Mouse (Mus musculus) embryo, embryonic 11 days (tissue): ENCODE results near the gene Sun2.

Experiments
- DNase-seq: peaks from one replicate; pipeline ENCODE4 v3.0.0-alpha.2; 2015

The Sun2 gene

GRCm38 (mm10) chr15:79684616-79685015 is 57.7 kb downstream of the Sun2 start:
- DNase-seq = no peak

DNA sequence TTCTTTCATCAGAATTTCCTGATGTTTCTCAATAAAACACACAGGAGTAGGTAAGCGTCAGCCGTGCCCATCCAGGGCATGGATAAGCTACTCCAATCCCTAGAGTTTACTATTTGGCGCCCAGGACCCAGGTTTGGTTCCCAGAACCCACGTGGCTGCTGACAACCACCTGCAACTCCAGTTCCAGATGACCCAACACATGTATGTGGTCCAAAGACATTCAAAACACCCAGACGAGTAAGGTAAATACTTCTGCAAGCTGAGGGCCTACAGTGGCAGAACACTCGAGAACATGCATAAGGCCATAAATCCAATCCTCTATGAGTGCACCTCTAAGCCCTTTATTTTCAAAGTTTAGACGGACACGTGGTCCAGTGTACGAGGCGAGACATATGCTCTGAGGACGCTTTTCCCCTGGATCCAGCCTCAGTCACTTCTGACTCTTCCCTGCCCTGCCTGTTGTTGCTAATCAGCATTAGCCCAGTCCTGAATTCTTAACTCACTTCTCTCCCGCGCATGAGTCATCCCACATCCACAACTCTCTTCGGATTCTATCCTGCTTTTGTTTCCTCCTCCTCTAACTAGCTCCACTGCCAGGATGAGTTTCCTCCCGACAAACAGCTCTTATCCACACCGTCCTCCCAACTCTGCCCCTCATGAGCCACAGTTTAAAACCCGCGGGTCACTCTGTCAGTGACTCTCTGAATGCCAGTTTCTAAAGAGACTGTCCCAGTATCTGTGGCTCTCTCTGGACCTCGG is 58.5 kb downstream of the Sun2 start:
- no peak for DNase-seq

- DNase-seq = no peak
Measured at GRCm38 (mm10) chr15:79683146-79683545, 59.2 kb downstream of the Sun2 start.

DNA sequence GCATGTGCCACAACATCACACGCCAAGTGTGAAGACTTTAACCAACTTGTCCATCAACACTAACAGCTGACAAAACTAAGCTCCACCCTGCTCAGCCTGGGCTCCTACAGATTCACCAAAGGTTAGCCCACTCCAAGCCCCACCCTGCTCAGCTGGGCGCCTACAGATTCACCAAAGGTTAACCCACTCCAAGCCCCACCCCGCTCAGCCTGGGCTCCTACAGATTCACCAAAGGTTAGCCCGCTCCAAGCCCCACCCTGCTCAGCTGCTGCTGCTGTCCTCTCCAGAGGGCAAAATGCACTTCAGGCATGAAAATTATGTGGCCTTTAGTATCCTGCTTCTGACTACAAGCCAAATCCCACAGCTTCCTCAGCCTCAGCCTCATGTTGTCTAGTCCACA is 60.4 kb downstream of the Sun2 start:
- DNase-seq = no peak

DNA sequence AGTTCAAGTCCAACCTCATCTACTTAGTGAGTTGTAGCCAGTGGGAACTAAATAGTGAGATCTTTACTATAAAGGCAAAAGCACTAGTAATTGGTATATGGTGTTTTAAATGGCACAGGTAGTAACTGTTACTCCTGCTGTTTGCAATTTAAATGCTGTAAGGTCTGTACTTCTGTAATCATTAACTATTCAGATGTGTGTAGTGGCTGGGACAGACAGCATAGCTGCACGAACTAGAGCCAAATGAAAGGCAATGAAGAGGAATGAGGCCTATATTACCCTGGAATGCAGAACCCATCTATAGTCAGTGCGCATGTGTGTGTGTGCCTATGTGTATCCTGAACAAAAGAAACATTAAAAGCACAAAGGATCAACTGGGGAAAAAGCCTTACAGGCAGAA is 64.4 kb downstream of the Sun2 start:
- no peak for DNase-seq
